Mouse (Mus musculus) liver, adult (tissue): ENCODE data around the gene Foxb1.

ENCODE experiments used
- GATA4 ChIP-seq: IDR thresholded peaks from 2 replicates; pipeline ENCODE4 v1.6.1; 2014; ENCODE audit warnings: mild to moderate bottlenecking, low read length; ENCODE audit not compliant: insufficient replicate concordance

Foxb1 gene

DNA sequence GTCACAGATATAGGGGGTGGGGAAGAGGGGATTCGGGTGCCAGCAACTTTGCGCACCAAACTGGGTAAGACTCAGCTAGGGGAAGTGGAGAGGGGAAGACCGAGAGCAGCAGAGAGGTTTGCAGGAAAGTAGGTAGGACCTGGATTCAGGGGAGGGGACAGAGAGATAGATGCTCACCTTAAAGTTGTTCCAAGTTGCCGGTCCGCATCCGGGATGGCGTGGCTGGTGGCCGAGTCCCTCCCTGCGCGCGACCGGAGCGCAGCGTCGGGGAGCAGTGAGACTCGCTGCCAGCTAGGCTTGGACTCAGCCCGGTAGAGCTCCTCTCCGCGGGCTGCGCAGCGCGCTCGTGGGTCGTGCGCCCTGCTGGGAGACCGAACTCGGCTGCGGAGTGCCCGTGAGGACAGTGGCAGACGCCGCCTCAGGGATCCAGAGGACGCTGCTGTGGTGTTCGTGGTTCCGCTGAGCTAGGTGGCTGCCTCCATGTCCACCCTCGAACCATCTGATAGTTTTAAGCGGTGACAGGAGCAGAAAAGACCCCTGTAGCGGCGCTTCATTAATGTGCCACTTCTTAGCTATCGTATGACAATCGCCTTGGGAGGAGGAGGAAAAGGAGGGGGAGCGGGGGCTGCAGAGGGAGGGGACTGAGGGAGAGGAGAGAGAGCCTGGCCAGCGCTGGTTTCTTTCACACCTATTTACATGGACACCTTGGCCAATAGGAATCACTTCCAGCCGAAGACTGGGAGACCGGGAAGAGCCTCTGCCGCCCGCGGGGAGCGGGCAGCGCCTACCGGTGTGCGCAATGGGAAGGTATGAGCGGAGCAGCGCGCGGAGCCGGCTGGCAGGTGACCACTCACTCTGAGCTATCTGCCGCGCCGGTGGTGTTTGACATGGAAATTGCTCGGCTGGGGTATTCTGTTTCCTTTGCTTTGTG, at the start of gene Foxb1:
Gene Foxb1, minus strand, starts transcription at position 570 of the 931 bp plus-strand sequence.
- TF ChIP-seq GATA4 = no peak

- TF ChIP-seq GATA4 = no peak
Observed at GRCm38 (mm10) chr9:69790562-69790961, 29.8 kb upstream of the Foxb1 start.

- TF ChIP-seq GATA4 = no peak
Observed at GRCm38 (mm10) chr9:69779996-69780395, 19.3 kb upstream of the Foxb1 start.

DNA sequence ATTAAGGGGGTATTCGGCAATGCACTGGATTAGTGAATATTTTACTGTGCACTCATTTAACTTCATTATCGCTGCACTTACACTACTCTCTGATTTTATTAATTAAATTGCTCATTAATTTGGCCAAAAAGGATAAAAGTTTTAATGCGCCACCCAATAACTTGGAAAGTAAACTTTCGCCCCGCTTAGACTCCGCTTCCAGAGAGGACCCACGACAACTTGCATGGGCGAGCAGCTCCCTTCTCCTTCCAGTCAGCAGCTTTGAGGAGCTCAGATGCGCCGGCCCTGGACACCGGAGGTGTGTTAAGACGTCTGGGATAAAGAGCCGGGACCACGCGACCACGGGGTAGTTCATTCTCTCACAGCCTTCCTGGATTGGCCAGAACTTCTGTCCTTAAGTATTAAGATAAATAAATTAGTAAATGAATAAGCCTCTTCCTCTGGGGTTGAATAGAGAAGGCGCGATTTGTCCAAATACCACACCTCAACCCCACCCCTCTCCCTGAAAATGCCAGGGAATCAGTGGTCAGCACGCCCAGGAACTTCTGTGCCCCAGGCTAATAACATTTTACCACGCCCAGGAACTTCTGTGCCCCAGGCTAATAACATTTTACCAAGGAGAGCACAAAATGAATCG, 9.3 kb upstream of the Foxb1 start:
- TF ChIP-seq GATA4 = no peak

DNA sequence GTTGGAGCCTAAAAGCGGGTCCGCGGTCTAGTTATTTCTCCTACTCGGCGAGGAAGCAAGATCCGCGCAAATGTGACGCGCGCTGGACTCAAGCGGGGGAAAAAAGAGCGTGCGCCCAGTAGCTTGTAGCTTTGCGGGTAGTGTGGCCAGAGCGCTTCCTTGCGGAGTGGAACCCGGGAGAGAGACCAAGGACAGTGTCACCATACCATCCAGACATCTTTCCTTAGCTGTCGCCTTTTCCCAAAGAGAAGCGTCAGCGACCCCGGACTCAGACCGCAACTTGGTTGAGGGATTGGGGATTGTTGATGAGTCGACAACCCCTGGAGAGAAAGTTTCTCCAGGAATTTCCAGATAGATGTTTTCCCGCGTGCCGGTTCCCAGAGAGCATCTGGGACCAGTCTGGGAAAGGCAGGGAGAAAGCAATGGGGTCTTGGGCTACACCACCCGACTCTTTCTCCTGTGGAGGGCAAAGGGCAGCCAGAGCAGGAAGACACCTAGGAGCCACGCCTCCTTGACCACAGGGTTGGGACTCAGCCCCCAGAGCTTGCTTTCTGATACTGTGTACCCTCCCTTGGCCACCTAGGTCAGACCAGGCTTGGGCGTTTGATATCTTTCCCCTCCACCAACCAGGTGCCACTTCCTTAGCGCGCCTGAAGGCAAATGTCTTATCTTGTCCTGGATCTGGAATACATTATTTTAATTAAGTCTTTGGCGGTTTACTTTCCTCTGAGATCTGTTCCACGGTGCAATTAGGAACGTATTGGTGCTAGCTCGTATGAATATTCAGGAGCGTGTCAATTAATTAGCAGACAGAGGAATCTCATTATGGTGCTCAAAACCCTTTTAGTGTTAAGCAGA, 8.6 kb upstream of the Foxb1 start:
- TF ChIP-seq GATA4 = no peak

- TF ChIP-seq GATA4 = no peak
Observed at GRCm38 (mm10) chr9:69768136-69768875, 7.6 kb upstream of the Foxb1 start.

DNA sequence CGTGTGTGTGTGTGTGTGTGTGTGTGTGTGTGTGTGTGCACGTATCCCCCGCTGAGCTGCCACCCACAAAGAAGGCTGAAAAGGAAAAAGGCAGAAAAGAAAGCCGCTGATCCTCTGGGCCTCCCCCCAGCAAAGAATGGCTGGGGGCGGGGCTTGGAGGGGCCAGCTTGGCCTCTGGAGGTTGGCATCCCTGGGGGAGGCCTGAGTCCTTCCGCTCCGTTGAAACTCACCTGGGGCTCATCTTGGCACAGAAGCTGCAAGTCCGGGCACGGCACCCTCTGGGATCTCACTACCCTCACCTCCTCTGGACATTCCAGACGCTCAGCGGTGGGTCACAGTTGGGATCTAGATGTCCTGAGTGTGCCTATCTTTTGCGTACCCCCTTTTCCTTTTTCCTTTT, 6.7 kb upstream of the Foxb1 start:
- TF ChIP-seq GATA4 = no peak

DNA sequence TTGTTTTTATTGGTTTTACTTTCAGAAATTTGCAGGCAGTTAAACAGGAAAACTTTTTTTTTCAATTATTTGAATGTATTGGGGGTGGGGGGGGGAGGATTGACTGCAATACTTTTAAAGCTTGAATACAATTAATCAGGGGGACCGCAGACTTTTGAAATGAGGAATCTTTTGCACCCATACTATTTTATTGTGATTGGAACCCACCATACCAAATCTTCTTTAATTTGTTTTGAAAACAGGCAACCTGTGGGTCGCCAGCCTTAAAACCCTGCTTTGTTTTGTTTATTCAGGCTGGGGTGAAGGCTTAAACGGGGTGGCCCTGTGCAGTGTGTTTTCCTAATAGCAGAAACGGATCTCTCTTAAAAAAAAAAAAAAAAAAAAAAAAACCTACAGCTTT, 6.2 kb upstream of the Foxb1 start:
- TF ChIP-seq GATA4 = no peak

DNA sequence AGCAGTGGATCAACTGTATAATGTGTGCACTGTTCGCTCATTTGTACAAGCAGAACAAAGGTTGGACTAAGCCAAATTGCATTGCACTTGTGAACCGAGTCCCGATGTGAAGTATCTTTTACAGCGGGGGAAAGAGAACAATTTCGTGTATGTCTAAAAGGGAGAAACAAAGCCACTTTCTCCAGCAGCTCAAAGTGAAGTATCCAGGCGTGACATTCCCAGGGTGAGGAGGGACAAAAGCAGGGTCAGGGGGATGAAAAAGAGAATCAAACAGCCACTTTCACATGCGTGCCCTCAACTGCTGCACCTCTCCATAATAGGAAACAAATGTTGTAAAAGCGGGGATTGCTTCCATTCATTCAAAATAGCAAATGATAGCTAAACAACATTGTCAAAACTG, 5.6 kb upstream of the Foxb1 start:
- no peak for TF ChIP-seq GATA4

DNA sequence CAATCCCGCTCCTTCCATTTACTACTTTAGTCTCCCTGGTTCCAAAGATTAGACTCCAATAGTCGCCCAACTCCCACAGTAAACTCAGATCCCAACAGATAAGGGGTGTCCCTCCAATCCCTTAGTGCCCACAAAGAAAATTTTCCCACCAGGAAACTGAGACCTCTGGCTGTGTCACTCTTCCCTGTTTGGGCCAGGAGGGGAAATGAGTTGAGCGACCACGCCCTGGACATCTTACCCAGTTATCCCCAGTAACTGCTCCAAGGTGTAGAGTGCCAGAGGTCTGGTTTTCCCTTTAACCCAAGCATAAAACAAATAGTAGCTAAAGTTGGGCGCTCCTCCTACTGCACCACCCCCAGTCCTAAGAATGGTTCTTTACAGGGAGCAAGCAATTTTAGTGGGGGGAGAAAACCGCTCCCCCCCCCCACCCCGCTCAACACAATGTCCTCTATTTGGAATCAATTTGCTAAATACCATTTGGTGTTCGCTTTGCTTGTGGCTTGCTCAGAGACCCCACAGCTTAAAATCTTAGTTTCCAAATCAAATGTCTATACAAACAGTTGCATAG, 4.8 kb upstream of the Foxb1 start:
- no peak for TF ChIP-seq GATA4

GRCm38 (mm10) chr9:69764586-69765482, 4.1 kb upstream of the Foxb1 start:
- TF ChIP-seq GATA4 = no peak

GRCm38 (mm10) chr9:69763681-69764585, 3.2 kb upstream of the Foxb1 start:
- no peak for TF ChIP-seq GATA4
